Mouse (Mus musculus) intestine, embryonic 15.5 days (tissue): ENCODE results near the gene Itga3. TPM values are rescaled to one million over a fixed set of nuclear protein-coding genes. Genes with fewer than 3 reads are reported as not detected.

Source experiments
- ATAC-seq: fragments of 200-750 bp; cut with Nextera tagmentation; 2 replicates; pipeline ENCODE4 v1.8.0; 2017; ENCODE audit warnings: moderate TSS enrichment, moderate library complexity
- H3K27ac ChIP-seq: fragments of 300-500 bp; sonication (generic); 2 replicates; pipeline ENCODE4 v1.5.1; 2015; ENCODE audit warnings: mild to moderate bottlenecking, inconsistent platforms
- H3K27me3 ChIP-seq: fragments of 300-500 bp; sonication (generic); replicated peaks from 2 replicates; pipeline ENCODE4 v1.6.1; 2015; ENCODE audit warnings: inconsistent platforms
- H3K36me3 ChIP-seq: fragments of 300-500 bp; sonication (generic); 2 replicates; pipeline ENCODE4 v1.6.1; 2015; ENCODE audit warnings: inconsistent platforms
- H3K4me1 ChIP-seq: fragments of 300-500 bp; sonication (generic); replicated peaks from 2 replicates; pipeline ENCODE4 v1.6.1; 2015; ENCODE audit warnings: inconsistent platforms
- H3K4me2 ChIP-seq: fragments of 300-500 bp; sonication (generic); replicated peaks from 2 replicates; pipeline ENCODE4 v1.6.1; 2015; ENCODE audit warnings: mild to moderate bottlenecking, inconsistent platforms
- H3K4me3 ChIP-seq: fragments of 300-500 bp; sonication (generic); replicated peaks from 2 replicates; pipeline ENCODE4 v1.5.1; 2015; ENCODE audit warnings: inconsistent platforms
- H3K9ac ChIP-seq: fragments of 300-500 bp; sonication (generic); 2 replicates; pipeline ENCODE4 v1.6.1; 2015; ENCODE audit warnings: inconsistent platforms
- H3K9me3 ChIP-seq: fragments of 300-500 bp; sonication (generic); 2 replicates; pipeline ENCODE4 v1.6.1; 2016; ENCODE audit warnings: inconsistent platforms
- WGBS: fragments of 180-500 bp; shearing (Covaris S2); methylation state at CpG from one replicate; pipeline ENCODE4 v1.1.7; 2015; 5-methylcytosine and 5-hydroxymethylcytosine counted together
- polyA plus RNA-seq: library from polyadenylated mRNA; unstranded; fragments of >200 nt; fragmentation: Nextera tagmentation; extraction: Ambion mirVana; gene quantifications from 2 replicates; pipeline ENCODE4 v1.2.1, GENCODE M21; 2015

Itga3 gene
- polyA plus RNA-seq, 1 experiment from 2014 or later: 32.8 TPM

DNA sequence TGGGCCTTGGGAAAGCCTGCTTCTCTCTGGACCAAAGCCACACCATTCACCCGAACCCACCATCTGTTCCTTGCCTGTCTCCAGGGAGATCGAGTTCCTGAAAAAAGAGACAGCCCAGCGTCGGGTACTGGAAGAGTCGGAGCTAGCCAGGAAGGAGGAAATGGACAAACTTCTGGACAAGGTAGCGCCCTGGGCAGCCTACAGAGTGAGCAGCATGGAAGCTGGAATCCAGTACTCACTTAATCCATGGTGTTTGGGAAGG is 71.7 kb downstream of the Itga3 start:
- Histone ChIP-seq H3K4me1 (peaks cover 41% of the 10 kb centered on the region), H3K9ac (no peak overlapping the region), H3K27me3 (no peaks in the 10 kb centered on the region), H3K9me3 (no peaks in the 10 kb centered on the region), H3K4me3 (no peak overlapping the region), H3K27ac (no peak overlapping the region), H3K4me2 (no peak overlapping the region), H3K36me3 (peaks cover 21% of the 10 kb centered on the region)
- no peak for ATAC-seq
- 65% methylated on average over 6 of the region's 6 CpGs for WGBS

DNA sequence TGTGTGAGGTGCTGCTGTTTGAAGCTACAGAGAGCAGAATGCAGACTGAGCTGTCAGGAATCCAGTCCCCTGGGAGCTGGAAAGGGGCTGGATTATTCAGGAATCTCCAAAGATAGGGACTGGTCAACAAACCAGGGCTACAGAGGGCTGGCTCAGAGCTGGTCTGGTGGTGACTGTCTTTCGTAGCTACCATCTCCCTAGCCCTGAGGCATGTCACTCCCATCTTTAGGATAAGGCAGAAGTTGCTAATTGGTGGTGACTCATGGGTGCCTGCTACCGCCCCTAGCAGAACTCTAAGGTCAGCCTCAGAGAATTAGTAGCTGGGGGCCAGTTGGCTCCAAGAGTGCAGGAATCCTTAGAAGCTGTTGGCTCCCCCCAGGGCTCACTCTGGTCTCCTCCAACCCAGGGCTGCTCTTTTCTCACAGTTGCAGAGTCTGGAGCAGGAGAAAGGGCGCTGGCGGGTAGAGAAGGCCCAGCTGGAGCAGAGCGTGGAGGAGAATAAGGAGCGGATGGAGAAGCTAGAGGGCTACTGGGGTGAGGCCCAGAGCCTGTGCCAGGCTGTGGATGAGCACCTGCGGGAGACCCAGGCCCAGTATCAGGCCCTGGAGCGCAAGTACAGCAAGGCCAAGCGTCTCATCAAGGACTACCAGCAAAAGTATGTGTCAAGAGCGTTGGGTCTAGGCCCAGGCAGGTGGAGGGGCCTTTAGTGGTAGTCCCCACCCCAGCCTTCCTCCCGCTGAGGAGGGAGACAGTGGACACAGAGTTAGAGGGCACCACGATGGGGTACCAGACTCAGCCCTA is 72.3 kb downstream of the Itga3 start:
- H3K4me1 ChIP-seq: peaks cover 38% of the 10 kb centered on the region
- peaks cover 25% of the 10 kb centered on the region for H3K36me3 ChIP-seq

DNA sequence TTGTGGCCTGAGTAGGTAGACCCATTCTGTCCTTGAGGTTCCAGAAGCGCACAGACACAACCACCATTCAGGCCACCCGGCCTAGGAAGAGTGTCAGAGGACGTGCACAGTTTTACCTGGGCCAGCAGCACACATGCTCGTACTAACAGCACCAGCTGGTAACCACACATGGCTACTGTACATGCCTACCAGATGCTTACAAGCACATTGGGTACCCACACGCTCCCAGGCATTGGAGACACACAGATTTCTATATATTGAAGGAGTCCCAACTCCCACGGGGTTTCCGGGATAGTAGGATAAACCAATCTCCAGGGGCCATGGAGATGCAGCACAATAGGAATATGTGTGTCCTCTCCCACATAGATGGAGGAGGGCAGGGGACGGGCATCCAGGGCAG is 73.9 kb downstream of the Itga3 start:
- peaks cover 33% of the 10 kb centered on the region for H3K36me3 ChIP-seq

More for the DNA sequence above, 72.3 kb downstream of the Itga3 start:
- ATAC-seq: no peak
- no peak overlapping the region for H3K4me3 ChIP-seq
- no peak overlapping the region for H3K9ac ChIP-seq
- H3K27ac ChIP-seq: no peak overlapping the region
- H3K27me3 ChIP-seq: no peaks in the 10 kb centered on the region
- H3K4me2 ChIP-seq: no peak overlapping the region
- H3K9me3 ChIP-seq: no peaks in the 10 kb centered on the region
- WGBS: 81% methylated on average over 12 of the region's 12 CpGs

DNA sequence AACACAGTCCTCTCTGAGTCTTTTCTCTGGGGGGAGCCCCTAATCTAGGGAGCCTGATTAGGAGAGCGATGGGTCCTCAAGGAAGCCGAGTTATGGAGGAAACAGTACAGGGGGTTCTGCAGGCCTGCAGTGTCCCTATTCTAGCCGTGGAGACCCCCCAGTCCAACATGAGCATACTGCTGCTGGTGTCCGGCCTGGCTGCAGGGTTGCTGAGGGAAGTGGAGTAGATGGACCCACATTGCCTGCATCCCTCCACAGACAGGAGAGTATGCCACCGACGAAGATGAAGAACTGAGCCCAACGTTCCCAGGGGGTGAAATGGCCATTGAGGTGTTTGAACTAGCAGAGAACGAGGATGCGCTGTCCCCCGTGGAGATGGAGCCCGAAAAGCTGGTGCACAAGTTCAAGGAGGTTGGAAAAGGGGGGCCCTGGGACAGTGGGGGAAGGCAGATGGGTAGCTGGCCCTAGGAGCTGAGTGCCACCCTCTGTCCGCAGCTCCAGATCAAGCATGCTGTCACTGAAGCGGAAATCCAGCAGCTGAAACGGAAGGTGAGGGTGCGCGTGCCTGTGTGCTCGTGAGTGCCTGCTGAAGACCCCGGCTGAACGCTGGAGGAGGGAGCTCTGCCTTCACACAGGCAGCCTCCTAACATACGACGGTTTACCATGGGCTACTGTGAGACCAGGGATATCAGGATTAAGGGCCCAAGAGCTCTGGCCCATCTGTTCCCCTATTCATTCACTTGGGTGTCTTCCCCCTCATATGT is 74.8 kb downstream of the Itga3 start:
- Histone ChIP-seq H3K9me3 (no peaks in the 10 kb centered on the region), H3K27ac (no peak overlapping the region), H3K9ac (no peak overlapping the region), H3K27me3 (no peaks in the 10 kb centered on the region), H3K4me2 (no peak overlapping the region), H3K4me1 (peaks cover 32% of the 10 kb centered on the region), H3K4me3 (no peak overlapping the region), H3K36me3 (peaks cover 34% of the 10 kb centered on the region)
- 88% methylated on average over 21 of the region's 21 CpGs for WGBS
- no peak for ATAC-seq

More for the DNA sequence above, 73.9 kb downstream of the Itga3 start:
- no peak overlapping the region for H3K4me3 ChIP-seq
- no peak overlapping the region for H3K4me2 ChIP-seq
- H3K9ac ChIP-seq: no peak overlapping the region
- no peaks in the 10 kb centered on the region for H3K27me3 ChIP-seq
- H3K9me3 ChIP-seq: no peaks in the 10 kb centered on the region
- no peak for ATAC-seq
- no peak overlapping the region for H3K27ac ChIP-seq
- peaks cover 35% of the 10 kb centered on the region for H3K4me1 ChIP-seq
- 94% methylated on average over 8 of the region's 8 CpGs for WGBS

DNA sequence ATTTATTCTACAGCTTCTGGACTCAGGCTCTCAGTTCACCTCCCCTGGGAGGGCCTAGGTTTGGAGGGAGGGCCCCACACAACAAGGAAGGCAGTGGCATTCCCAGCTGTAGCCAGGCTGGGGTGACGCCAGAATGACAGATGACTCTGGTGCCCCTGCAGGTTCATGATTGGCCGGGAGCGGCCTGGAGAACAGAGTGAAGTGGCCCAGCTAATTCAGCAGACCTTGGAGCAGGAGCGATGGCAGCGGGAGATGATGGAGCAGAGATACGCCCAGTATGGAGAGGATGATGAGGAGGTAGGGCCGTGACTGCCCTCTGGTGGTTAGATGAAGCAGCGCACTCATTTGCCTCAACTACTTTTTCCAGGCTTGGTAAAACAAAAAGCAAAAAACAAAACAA is 75.5 kb downstream of the Itga3 start:
- 3% methylated on average over 8 of the region's 8 CpGs for WGBS

DNA sequence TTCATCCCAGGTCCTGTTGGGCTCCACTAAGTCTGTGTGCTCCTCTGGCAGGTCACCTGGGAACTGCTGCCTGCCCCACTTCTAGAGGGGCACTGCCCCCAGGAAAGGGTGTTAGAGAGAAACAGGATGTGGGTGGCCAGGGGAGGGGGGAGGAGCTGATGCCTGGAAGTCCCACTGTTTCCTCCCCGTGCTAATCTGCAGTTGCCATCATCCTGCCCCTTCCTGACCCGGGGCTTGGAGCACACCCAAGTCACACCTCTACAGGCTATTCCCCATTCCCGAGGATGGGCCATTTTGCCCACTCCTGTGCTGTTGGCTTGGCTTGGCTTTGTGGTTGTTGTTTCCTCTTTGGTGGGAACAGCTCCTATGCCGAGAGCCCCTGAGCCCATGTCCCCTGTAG is 76.1 kb downstream of the Itga3 start:
- Histone ChIP-seq H3K4me2 (no peak overlapping the region), H3K9me3 (no peaks in the 10 kb centered on the region), H3K4me3 (no peak overlapping the region), H3K9ac (no peak overlapping the region), H3K27ac (peak overlapping the region; percentile 44; the same call in 1 of the 2 replicates), H3K36me3 (peaks cover 39% of the 10 kb centered on the region), H3K4me1 (peaks cover 30% of the 10 kb centered on the region), H3K27me3 (no peaks in the 10 kb centered on the region)
- no peak for ATAC-seq
- WGBS: 41% methylated on average over 4 of the region's 4 CpGs

More for the DNA sequence above, 75.5 kb downstream of the Itga3 start:
- peak; percentile 46 for ATAC-seq
- no peaks in the 10 kb centered on the region for H3K9me3 ChIP-seq
- peaks cover 39% of the 10 kb centered on the region for H3K36me3 ChIP-seq
- H3K27ac ChIP-seq: peak overlapping the region; percentile 44
- peaks cover 29% of the 10 kb centered on the region for H3K4me1 ChIP-seq
- H3K4me3 ChIP-seq: no peak overlapping the region
- H3K27me3 ChIP-seq: no peaks in the 10 kb centered on the region
- no peak overlapping the region for H3K9ac ChIP-seq
- H3K4me2 ChIP-seq: no peak overlapping the region

DNA sequence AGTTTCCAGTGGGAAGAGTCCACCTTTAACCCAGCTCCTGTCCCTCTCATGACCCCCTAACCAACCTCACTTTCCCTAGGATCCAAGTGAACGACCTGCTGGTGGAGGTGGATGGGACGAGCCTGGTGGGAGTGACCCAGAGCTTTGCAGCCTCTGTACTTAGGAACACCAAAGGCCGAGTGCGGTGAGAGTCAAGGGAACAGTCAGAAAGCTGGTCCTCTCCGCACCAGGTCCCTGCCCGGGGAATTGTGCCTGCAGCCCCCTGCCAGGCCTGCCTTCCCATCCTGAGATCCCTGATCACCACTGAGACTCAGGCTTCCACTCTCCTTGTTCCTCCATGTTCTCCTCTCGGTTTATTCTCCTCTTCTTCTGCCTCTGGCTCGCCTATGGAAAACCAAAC is 76.5 kb downstream of the Itga3 start:
- Histone ChIP-seq H3K27ac (peak overlapping the region; percentile 44; the same call in 1 of the 2 replicates), H3K27me3 (no peaks in the 10 kb centered on the region), H3K4me1 (peaks cover 33% of the 10 kb centered on the region), H3K9me3 (no peaks in the 10 kb centered on the region), H3K4me2 (no peak overlapping the region), H3K4me3 (no peak overlapping the region), H3K9ac (no peak overlapping the region), H3K36me3 (peaks cover 38% of the 10 kb centered on the region)
- ATAC-seq: no peak
- 66% methylated on average over 8 of the region's 8 CpGs for WGBS

DNA sequence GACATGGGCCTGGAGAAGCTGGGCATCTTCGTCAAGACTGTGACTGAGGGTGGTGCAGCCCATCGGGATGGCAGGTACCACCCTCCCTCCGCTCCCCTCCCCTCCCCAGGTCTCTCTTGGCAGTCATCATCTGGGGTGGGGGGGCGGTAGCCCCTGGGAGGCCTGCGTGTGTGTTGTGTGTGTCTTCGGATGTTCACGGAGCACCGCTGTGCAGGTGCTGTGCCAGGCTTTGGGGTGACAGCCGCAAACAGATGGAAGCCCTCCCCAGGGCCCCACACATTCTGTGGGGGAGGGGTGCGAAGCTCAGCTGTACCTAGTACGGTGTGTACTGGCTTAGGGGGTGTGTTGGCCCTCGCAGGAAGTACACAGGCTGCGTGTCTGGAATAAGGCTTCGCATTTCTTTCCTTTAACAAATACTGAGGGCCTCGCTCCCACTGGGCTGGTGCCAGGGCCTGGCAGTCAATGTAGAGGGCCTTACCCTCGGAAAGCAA is 78.5 kb downstream of the Itga3 start:
- H3K27me3 ChIP-seq: no peaks in the 10 kb centered on the region
- H3K27ac ChIP-seq: 0 out of 2 replicates have a peak overlapping the region, but pooled peaks have one; percentile 17
- H3K4me2 ChIP-seq: peak overlapping the region; percentile 26; the same call in 1 of the 2 replicates
- no peak overlapping the region for H3K4me3 ChIP-seq
- no peak overlapping the region for H3K9ac ChIP-seq
- H3K4me1 ChIP-seq: peaks cover 54% of the 10 kb centered on the region
- no peaks in the 10 kb centered on the region for H3K9me3 ChIP-seq
- WGBS: 76% methylated on average over 16 of the region's 16 CpGs
- ATAC-seq: 0 out of 2 replicates have a peak, but pooled peaks have one; percentile 11
- H3K36me3 ChIP-seq: peaks cover 35% of the 10 kb centered on the region

DNA sequence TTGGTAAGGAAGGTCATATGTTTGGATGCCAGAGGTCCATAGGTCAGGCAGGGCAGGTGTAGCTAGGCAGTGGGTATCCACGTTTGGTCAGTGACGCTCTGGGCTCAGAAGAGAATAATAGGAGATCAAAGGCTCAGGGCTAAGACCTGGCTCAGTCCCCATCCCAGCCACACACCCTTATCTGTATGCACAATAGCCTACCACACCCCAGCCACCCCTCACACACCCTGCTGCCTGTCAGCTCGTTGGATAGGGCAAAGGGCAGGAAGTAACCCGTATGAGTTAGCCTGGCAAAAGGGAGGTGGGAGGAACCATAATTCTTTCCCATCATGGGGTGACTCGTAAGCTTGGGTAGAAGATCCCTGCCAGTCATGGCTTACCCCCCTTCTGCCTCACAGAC is 79.0 kb downstream of the Itga3 start:
- H3K4me1 ChIP-seq: peaks cover 59% of the 10 kb centered on the region
- H3K27me3 ChIP-seq: no peaks in the 10 kb centered on the region
- no peaks in the 10 kb centered on the region for H3K9me3 ChIP-seq
- no peak overlapping the region for H3K9ac ChIP-seq
- H3K27ac ChIP-seq: 0 out of 2 replicates have a peak overlapping the region, but pooled peaks have one; percentile 17
- 32% methylated on average over 5 of the region's 5 CpGs for WGBS
- H3K4me3 ChIP-seq: no peak overlapping the region
- H3K36me3 ChIP-seq: peaks cover 31% of the 10 kb centered on the region
- H3K4me2 ChIP-seq: peak overlapping the region; percentile 26; the same call in 1 of the 2 replicates
- ATAC-seq: peak; percentile 81

DNA sequence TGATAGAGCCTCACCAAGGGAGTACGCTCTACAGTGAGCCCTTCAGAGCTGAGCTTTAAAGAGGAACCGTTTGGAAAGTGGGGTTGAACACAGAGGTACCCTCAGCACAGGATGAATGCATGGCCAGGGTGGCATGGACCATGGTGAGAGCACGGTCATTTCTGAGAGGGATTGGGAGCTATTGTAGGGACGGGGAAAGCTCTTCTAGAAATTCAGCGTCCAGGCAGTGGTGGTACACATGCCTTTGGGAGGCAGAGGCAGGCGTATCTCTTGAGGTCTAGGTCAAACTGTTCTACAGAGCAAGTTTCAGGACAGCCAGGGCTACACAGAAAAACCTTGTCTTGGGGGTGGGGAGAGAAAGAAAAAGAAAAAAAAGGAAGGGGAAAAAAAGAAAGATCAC is 79.6 kb downstream of the Itga3 start:
- no peaks in the 10 kb centered on the region for H3K27me3 ChIP-seq
- H3K27ac ChIP-seq: no peak overlapping the region
- 91% methylated on average over 6 of the region's 6 CpGs for WGBS
- H3K9ac ChIP-seq: no peak overlapping the region
- ATAC-seq: no peak
- H3K4me3 ChIP-seq: no peak overlapping the region
- H3K4me2 ChIP-seq: no peak overlapping the region
- H3K36me3 ChIP-seq: peaks cover 25% of the 10 kb centered on the region
- H3K9me3 ChIP-seq: no peaks in the 10 kb centered on the region
- H3K4me1 ChIP-seq: peaks cover 65% of the 10 kb centered on the region

DNA sequence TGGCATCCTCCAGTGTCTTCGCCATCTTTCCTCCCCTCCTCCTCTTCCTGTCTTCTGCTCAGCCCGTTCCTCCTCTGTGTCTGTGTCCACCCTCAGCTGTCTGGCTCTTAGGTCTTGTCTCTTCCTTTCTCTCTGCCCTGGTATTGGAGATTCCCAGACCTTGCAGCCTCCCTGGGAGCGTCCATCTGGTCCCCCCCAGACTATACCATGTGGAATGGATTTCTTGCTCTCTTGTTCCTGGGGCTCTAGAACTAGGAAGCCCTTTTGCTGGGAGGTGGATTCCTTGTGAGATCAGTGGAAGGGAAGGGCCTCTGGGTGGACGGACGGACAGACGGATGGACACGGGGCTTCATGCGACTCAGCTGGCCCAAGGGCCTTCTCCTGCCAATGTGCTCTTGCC is 80.5 kb downstream of the Itga3 start:
- Histone ChIP-seq H3K4me1 (peaks cover 66% of the 10 kb centered on the region), H3K4me2 (peak overlapping the region; percentile 93), H3K36me3 (peaks cover 19% of the 10 kb centered on the region), H3K27me3 (no peaks in the 10 kb centered on the region), H3K9ac (no peak overlapping the region), H3K27ac (no peak overlapping the region), H3K4me3 (no peak overlapping the region), H3K9me3 (no peaks in the 10 kb centered on the region)
- WGBS: 82% methylated on average over 8 of the region's 8 CpGs
- ATAC-seq: no peak

DNA sequence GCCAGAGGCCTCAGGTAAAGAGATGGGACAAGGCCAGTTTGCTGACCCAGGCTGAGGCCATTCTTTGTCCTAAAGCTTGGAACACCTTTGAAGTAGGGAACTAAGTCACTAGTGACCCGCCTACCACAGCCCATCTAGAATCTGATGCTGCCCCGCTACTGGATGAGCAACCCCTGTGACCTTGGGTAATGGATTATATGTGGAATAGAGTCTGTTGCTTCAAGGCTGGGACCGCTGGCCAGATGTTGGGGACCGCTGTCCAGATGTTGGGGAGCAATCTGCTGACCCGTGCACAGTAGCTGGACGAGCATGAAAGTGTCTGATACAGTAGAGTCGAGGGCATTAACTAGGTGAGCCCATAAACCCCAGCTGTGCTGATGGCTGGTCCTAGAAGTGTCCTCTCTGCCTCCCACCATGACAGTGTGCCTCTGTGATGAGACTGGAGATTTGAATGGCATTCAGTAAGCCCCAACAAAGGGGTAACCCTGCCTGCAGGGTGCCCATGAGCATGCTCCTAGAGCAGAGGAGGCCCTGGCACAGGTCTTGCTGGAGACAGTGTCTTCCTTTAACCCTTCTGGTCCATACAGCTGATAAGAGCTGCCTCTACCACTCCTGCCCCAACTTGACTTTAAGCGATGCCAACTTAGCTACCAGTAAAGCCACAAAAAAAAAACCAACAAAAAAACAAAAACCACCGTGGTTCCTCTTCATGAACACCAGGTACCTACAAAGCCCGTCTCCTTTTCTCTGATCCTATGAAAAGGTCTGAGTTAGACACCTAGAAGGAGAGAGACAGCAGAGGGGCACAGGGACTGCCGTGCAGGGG is 81.4 kb downstream of the Itga3 start:
- peak overlapping the region; percentile 93 for H3K4me2 ChIP-seq
- peaks cover 19% of the 10 kb centered on the region for H3K36me3 ChIP-seq
- no peak for ATAC-seq
- WGBS: 83% methylated on average over 11 of the region's 11 CpGs
- H3K27me3 ChIP-seq: no peaks in the 10 kb centered on the region
- peak overlapping the region; percentile 82 for H3K9ac ChIP-seq
- H3K27ac ChIP-seq: no peak overlapping the region
- peak overlapping the region; percentile 91 for H3K4me3 ChIP-seq
- H3K9me3 ChIP-seq: no peaks in the 10 kb centered on the region
- peaks cover 61% of the 10 kb centered on the region for H3K4me1 ChIP-seq
